Mouse (Mus musculus): Measurements from ENCODE around the gene C1qtnf1. TPM values are rescaled to one million over a fixed set of nuclear protein-coding genes. Genes with fewer than 3 reads are reported as not detected.

The C1qtnf1 gene
- polyA plus RNA-seq, 1 experiment from 2014 or later = 2.7 TPM

DNA sequence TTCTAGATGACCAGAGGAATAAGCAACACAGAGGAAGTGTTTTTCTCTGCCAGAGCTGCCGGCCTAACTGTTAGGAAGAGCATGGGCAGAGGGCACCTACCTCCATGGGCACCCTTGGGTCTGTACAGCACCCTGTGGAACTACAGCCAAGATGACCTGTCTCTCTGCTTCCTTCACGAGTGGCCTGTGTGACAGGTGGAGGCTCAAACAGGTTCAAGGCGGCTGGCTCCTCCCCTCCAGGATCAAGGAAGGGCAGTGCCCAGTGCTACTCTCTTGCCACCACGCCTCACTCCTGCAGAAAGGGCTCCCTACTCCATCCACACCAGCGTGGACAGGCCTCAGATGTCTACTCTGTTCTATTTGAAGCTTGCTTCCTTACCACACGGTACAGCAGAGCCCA lies 12.4 kb upstream of the C1qtnf1 start:
- Histone ChIP-seq H3K9me3 (replicated peaks; ENCODE audit: control insufficient read depth, low read length) (no peaks in the 10 kb centered on the region), H3K9ac (ENCODE audit: low read depth, low read length) (no peak overlapping the region), H3K36me3 (ENCODE audit: control insufficient read depth, insufficient read depth, low read length) (peaks cover 13% of the 10 kb centered on the region; the same call in 1 of the 2 replicates), H3K27ac (ENCODE audit: low read depth, low read length) (no peak overlapping the region), H3K4me3 (ENCODE audit: low read depth, low read length) (no peak overlapping the region), H3K4me1 (ENCODE audit: control insufficient read depth, insufficient read depth, low read length) (peaks cover 9% of the 10 kb centered on the region; the same call in 1 of the 2 replicates), H3K27me3 (ENCODE audit: control insufficient read depth, insufficient read depth, low read length) (no peaks in the 10 kb centered on the region), H3K4me2 (no peak overlapping the region)
- WGBS (ENCODE audit: insufficient replicate concordance) = 89% methylated on average over 6 of the region's 6 CpGs
- ATAC-seq (replicated peaks; ENCODE audit: insufficient number of reproducible peaks, low FRiP score, low TSS enrichment) = no peak

DNA sequence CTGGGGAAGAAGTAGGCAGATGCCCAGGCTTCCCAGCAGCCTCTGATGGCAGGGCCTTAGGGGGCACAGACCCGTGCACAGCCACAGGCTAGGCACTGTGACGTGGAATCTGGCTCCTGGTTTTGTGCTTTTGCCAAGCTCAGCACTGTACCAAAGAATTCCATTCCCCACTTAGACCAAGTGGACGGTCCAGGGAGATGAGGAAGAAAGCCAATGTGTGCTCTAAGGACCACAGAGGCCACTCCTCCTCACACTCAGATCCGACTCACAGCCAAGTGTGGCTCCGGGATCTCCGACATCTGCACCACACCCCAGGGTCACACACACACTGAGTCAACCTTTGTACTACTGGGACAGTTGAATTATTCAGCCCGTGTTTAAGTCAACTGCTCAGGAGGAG lies 12.0 kb upstream of the C1qtnf1 start:
- Histone ChIP-seq H3K9ac (ENCODE audit: low read depth, low read length) (no peak overlapping the region), H3K9me3 (replicated peaks; ENCODE audit: control insufficient read depth, low read length) (no peaks in the 10 kb centered on the region), H3K4me1 (ENCODE audit: control insufficient read depth, insufficient read depth, low read length) (peaks cover 9% of the 10 kb centered on the region; the same call in 1 of the 2 replicates), H3K4me2 (no peak overlapping the region), H3K36me3 (ENCODE audit: control insufficient read depth, insufficient read depth, low read length) (peaks cover 8% of the 10 kb centered on the region; the same call in 1 of the 2 replicates), H3K4me3 (ENCODE audit: low read depth, low read length) (no peak overlapping the region), H3K27ac (ENCODE audit: low read depth, low read length) (no peak overlapping the region), H3K27me3 (ENCODE audit: control insufficient read depth, insufficient read depth, low read length) (no peaks in the 10 kb centered on the region)
- ATAC-seq (replicated peaks; ENCODE audit: insufficient number of reproducible peaks, low FRiP score, low TSS enrichment) = no peak
- 88% methylated on average over 7 of the region's 7 CpGs for WGBS (ENCODE audit: insufficient replicate concordance)

DNA sequence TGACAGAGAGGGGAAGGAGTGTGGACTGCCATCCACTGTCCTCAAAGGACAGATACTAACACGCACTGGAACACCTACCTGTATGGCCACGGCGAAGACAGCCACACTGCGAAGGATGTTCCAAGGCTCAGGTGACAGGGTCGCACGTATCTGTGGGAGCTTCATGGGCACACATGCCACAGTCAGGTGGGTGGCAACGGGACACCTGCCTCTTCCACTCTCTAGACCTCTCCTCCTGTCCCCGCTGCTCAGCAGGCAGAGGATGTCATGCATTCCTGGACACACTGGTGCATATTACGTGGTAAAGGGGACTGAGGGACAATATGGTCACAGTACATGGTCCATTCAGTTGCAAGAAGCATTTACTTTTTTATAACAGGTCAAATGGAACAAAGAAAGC lies 10.5 kb upstream of the C1qtnf1 start:
- peaks cover 9% of the 10 kb centered on the region; the same call in 1 of the 2 replicates for H3K4me1 ChIP-seq (ENCODE audit: control insufficient read depth, insufficient read depth, low read length)
- H3K27ac ChIP-seq (ENCODE audit: low read depth, low read length) = no peak overlapping the region
- peak overlapping the region; percentile 94 for H3K4me2 ChIP-seq
- no peak for ATAC-seq (replicated peaks; ENCODE audit: insufficient number of reproducible peaks, low FRiP score, low TSS enrichment)
- no peaks in the 10 kb centered on the region for H3K9me3 ChIP-seq (replicated peaks; ENCODE audit: control insufficient read depth, low read length)
- peaks cover 6% of the 10 kb centered on the region; the same call in 1 of the 2 replicates for H3K36me3 ChIP-seq (ENCODE audit: control insufficient read depth, insufficient read depth, low read length)
- H3K27me3 ChIP-seq (ENCODE audit: control insufficient read depth, insufficient read depth, low read length) = no peaks in the 10 kb centered on the region
- no peak overlapping the region for H3K9ac ChIP-seq (ENCODE audit: low read depth, low read length)
- WGBS (ENCODE audit: insufficient replicate concordance) = 91% methylated on average over 9 of the region's 9 CpGs
- H3K4me3 ChIP-seq (ENCODE audit: low read depth, low read length) = no peak overlapping the region

- Histone ChIP-seq H3K27me3 (ENCODE audit: control insufficient read depth, insufficient read depth, low read length) (no peaks in the 10 kb centered on the region), H3K9ac (ENCODE audit: low read depth, low read length) (peak overlapping the region; percentile 92), H3K4me1 (ENCODE audit: control insufficient read depth, insufficient read depth, low read length) (peaks cover 10% of the 10 kb centered on the region), H3K36me3 (ENCODE audit: control insufficient read depth, insufficient read depth, low read length) (peaks cover 6% of the 10 kb centered on the region; the same call in 1 of the 2 replicates), H3K27ac (ENCODE audit: low read depth, low read length) (peak overlapping the region; percentile 62; the same call in 1 of the 2 replicates), H3K4me2 (peak overlapping the region; percentile 94), H3K4me3 (ENCODE audit: low read depth, low read length) (peak overlapping the region; percentile 89), H3K9me3 (replicated peaks; ENCODE audit: control insufficient read depth, low read length) (no peaks in the 10 kb centered on the region)
- no peak for ATAC-seq (replicated peaks; ENCODE audit: insufficient number of reproducible peaks, low FRiP score, low TSS enrichment)
- WGBS (ENCODE audit: insufficient replicate concordance) = 6% methylated on average over 12 of the region's 12 CpGs
Observed at GRCm38 (mm10) chr11:118418442-118418833, 9.6 kb upstream of the C1qtnf1 start.

DNA sequence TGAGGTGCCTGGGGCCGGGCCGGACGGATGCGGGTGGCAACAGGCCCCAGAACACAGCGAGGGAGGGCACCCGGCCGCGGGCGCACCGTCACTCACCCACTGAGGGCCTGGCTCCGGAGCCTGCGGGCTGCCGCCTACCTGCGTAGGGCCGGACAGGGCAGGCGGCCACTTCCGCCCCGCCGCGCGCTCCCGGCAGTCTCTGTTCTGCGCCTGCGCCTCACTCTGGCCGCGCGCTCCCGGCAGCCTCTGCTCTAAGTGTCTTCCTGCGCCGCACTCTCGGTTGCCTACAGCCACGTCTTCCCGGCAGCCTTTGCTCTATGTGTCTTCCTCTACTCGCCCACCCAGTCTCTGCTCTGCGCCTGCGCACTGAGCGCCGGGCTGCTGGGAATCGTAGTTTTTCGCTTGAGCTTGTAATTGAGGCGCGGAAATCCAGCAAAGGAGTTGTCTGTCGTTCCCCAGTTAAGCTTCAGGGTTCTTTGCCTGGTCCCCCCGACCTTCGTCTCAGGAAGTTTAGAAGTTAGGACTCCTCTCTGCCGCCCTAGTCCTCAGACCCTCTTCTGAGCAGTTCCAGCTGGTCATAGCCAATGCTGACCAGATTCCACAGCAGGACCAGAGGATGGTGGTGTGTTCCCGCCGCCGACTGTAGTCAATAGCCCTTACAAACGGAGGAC lies 9.0 kb upstream of the C1qtnf1 start, which contains the start of gene Cant1:
Gene Cant1 (minus strand): TSS at position 253 of the 671 bp plus-strand sequence.
- Histone ChIP-seq H3K36me3 (ENCODE audit: control insufficient read depth, insufficient read depth, low read length) (peaks cover 6% of the 10 kb centered on the region; the same call in 1 of the 2 replicates), H3K27me3 (ENCODE audit: control insufficient read depth, insufficient read depth, low read length) (no peaks in the 10 kb centered on the region), H3K9ac (ENCODE audit: low read depth, low read length) (peak within 1 kb of the TSS; percentile 92), H3K4me1 (ENCODE audit: control insufficient read depth, insufficient read depth, low read length) (peaks cover 14% of the 10 kb centered on the region), H3K4me3 (ENCODE audit: low read depth, low read length) (peak within 1 kb of the TSS; percentile 89), H3K9me3 (replicated peaks; ENCODE audit: control insufficient read depth, low read length) (no peaks in the 10 kb centered on the region), H3K4me2 (peak within 1 kb of the TSS; percentile 94), H3K27ac (ENCODE audit: low read depth, low read length) (peak within 1 kb of the TSS; percentile 62)
- peak; percentile 93 for ATAC-seq (replicated peaks; ENCODE audit: insufficient number of reproducible peaks, low FRiP score, low TSS enrichment)
- under 1% methylated on average over 47 of the region's 50 CpGs for WGBS (ENCODE audit: insufficient replicate concordance)

DNA sequence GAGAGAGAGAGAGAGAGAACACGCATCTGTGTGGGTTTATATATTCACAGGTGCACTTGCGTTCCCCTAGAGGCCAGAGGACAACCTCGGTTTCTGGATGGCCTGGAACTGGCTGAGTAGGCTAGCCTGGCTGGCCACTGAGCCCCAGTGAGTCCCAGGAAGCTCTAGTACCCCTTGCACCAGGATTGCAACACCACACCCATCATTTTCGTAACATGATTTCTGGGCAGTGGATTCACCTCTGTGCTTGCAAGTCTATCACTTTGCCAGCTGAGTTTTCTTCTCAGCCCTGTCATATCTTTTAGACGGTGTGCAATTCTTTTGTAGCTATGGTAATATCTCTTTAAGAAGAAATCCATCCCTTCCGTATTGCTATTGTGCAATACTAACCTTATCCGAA lies 7.7 kb upstream of the C1qtnf1 start:
- no peak overlapping the region for H3K4me3 ChIP-seq (ENCODE audit: low read depth, low read length)
- H3K9me3 ChIP-seq (replicated peaks; ENCODE audit: control insufficient read depth, low read length) = no peaks in the 10 kb centered on the region
- 78% methylated on average over 7 of the region's 7 CpGs for WGBS (ENCODE audit: insufficient replicate concordance)
- H3K27ac ChIP-seq (ENCODE audit: low read depth, low read length) = no peak overlapping the region
- H3K36me3 ChIP-seq (ENCODE audit: control insufficient read depth, insufficient read depth, low read length) = peaks cover 2% of the 10 kb centered on the region; the same call in 1 of the 2 replicates
- no peak overlapping the region for H3K4me2 ChIP-seq
- no peak overlapping the region for H3K9ac ChIP-seq (ENCODE audit: low read depth, low read length)
- H3K27me3 ChIP-seq (ENCODE audit: control insufficient read depth, insufficient read depth, low read length) = no peaks in the 10 kb centered on the region
- peaks cover 14% of the 10 kb centered on the region for H3K4me1 ChIP-seq (ENCODE audit: control insufficient read depth, insufficient read depth, low read length)
- ATAC-seq (replicated peaks; ENCODE audit: insufficient number of reproducible peaks, low FRiP score, low TSS enrichment) = no peak

- WGBS (ENCODE audit: insufficient replicate concordance) = 8% methylated on average over 18 of the region's 18 CpGs
- Histone ChIP-seq H3K4me3 (ENCODE audit: low read depth, low read length) (peak overlapping the region; percentile 24), H3K4me2 (peak overlapping the region; percentile 63), H3K36me3 (ENCODE audit: control insufficient read depth, insufficient read depth, low read length) (no peaks in the 10 kb centered on the region), H3K9me3 (replicated peaks; ENCODE audit: control insufficient read depth, low read length) (no peaks in the 10 kb centered on the region), H3K4me1 (ENCODE audit: control insufficient read depth, insufficient read depth, low read length) (peaks cover 16% of the 10 kb centered on the region), H3K27me3 (ENCODE audit: control insufficient read depth, insufficient read depth, low read length) (no peaks in the 10 kb centered on the region), H3K27ac (ENCODE audit: low read depth, low read length) (no peak overlapping the region), H3K9ac (ENCODE audit: low read depth, low read length) (peak overlapping the region; percentile 48)
- ATAC-seq (replicated peaks; ENCODE audit: insufficient number of reproducible peaks, low FRiP score, low TSS enrichment) = no peak
Observed at GRCm38 (mm10) chr11:118423266-118423971, 4.6 kb upstream of the C1qtnf1 start.

DNA sequence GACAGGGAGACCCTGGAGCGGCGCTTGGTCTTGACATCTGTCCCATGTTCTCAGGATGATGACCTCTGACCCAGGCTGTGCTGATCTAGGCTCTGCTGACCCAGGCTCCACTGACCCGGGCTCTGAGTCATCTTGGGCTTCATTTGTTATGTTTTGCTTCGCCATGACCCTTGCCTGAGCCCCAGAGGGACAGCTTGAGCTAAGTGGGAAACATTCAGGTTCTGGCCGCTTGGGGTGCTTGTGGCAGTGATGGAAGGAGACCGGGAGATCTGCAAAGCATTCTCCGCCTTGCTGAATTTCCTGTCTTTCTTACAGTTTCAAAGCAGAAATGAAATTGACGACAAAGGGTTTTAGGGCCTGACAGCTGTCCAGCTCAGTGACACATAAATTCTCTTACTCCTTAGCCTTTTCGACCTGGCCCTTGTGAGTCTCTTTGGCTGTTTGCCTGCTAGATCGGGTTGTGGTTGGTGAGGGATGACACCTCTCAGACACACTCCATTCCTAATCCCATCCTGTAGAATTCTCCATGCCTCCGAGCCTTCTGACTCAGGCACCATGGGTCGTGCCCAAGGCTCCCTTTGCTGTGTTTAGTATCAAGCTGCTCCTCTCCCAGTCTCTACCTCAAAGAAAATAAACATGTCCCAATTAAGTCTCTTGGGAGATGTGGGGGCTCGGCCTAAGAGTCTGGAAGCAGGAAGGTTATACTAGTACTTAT lies 3.2 kb upstream of the C1qtnf1 start:
- WGBS (ENCODE audit: insufficient replicate concordance) = 45% methylated on average over 13 of the region's 13 CpGs
- no peak for ATAC-seq (replicated peaks; ENCODE audit: insufficient number of reproducible peaks, low FRiP score, low TSS enrichment)
- Histone ChIP-seq H3K27ac (ENCODE audit: low read depth, low read length) (no peak overlapping the region), H3K36me3 (ENCODE audit: control insufficient read depth, insufficient read depth, low read length) (no peaks in the 10 kb centered on the region), H3K9ac (ENCODE audit: low read depth, low read length) (no peak overlapping the region), H3K4me2 (no peak overlapping the region), H3K27me3 (ENCODE audit: control insufficient read depth, insufficient read depth, low read length) (peaks cover 4% of the 10 kb centered on the region; the same call in 1 of the 2 replicates), H3K4me3 (ENCODE audit: low read depth, low read length) (no peak overlapping the region), H3K4me1 (ENCODE audit: control insufficient read depth, insufficient read depth, low read length) (peaks cover 24% of the 10 kb centered on the region), H3K9me3 (replicated peaks; ENCODE audit: control insufficient read depth, low read length) (no peaks in the 10 kb centered on the region)
